Mouse (Mus musculus) cerebellum, adult 2 months (tissue): ENCODE data around the gene Olfr959. TPM values are rescaled to one million over a fixed set of nuclear protein-coding genes. Genes with fewer than 3 reads are reported as not detected.

Source experiments
- DNase-seq, 2 experiments: peaks; one replicate each; pipeline ENCODE4 v3.0.0; 2021
- H3K27ac ChIP-seq: fragments of 200-500 bp; 2 replicates; pipeline ENCODE4 v1.5.1; 2012; ENCODE audit warnings: low read length, control low read depth, inconsistent platforms; ENCODE audit not compliant: insufficient read depth
- H3K27me3 ChIP-seq: fragments of 200-500 bp; 2 replicates; pipeline ENCODE4 v1.6.1; 2012; ENCODE audit warnings: inconsistent platforms, mild to moderate bottlenecking, low read length, moderate library complexity; ENCODE audit not compliant: control insufficient read depth, insufficient read depth
- H3K4me1 ChIP-seq: fragments of 200-500 bp; 2 replicates; pipeline ENCODE4 v1.6.1; 2011; ENCODE audit warnings: low read length; ENCODE audit not compliant: control insufficient read depth, insufficient read depth
- H3K4me3 ChIP-seq: fragments of 200-500 bp; replicated peaks from 2 replicates; pipeline ENCODE3; 2011; ENCODE audit warnings: mild to moderate bottlenecking, low read depth, low read length, control low read depth; ENCODE audit not compliant: insufficient read depth
- CTCF ChIP-seq: fragments of 200-500 bp; IDR thresholded peaks from 2 replicates; pipeline ENCODE4 v1.5.1; 2011; ENCODE audit warnings: low read depth, mild to moderate bottlenecking, control low read depth, low read length, moderate library complexity, borderline replicate concordance; ENCODE audit not compliant: insufficient read depth
- POLR2A ChIP-seq: fragments of 200-500 bp; IDR thresholded peaks from 2 replicates; pipeline ENCODE4 v1.6.1; 2011; ENCODE audit warnings: low read length, control low read depth, borderline replicate concordance; ENCODE audit not compliant: insufficient read depth
- WGBS: fragments of 180-500 bp; shearing (Covaris S2); methylation state at CpG from one replicate; pipeline ENCODE4 v1.1.7; 2018; 5-methylcytosine and 5-hydroxymethylcytosine counted together
- polyA plus RNA-seq: library from polyadenylated mRNA; depleted of rRNA; stranded (reverse); fragments of >200 nt; gene quantifications from 2 replicates; pipeline ENCODE4 v1.2.3, GENCODE M21; 2012; rRNA removed

The Olfr959 gene
- polyA plus RNA-seq, 1 experiment, result not detected

- no peak overlapping the region for H3K4me3 ChIP-seq
- peaks cover 2% of the 10 kb centered on the region; the same call in 1 of the 2 replicates for H3K27me3 ChIP-seq
- H3K27ac ChIP-seq, result no peak overlapping the region
- DNase-seq, result no peak
- whole genome bisulfite sequencing, result 1% methylated on average over 19 of the region's 19 CpGs
- no peaks in the 10 kb centered on the region for H3K4me1 ChIP-seq
- TF ChIP-seq CTCF, result no peak
- no peak for TF ChIP-seq POLR2A
Observed at GRCm38 (mm10) chr9:39602536-39603332, 27.4 kb upstream of the Olfr959 start.

- 84% methylated on average over 5 of the region's 5 CpGs for WGBS
- no peak for DNase-seq
Observed at GRCm38 (mm10) chr9:39577050-39577449, 1.7 kb upstream of the Olfr959 start.

GRCm38 (mm10) chr9:39558349-39558647 lies 17.1 kb downstream of the Olfr959 start:
- Histone ChIP-seq H3K27ac (no peak overlapping the region), H3K4me1 (no peaks in the 10 kb centered on the region), H3K4me3 (no peak overlapping the region), H3K27me3 (no peaks in the 10 kb centered on the region)
- no peak for TF ChIP-seq POLR2A
- TF ChIP-seq CTCF, result no peak
- DNase-seq, result no peak

More at GRCm38 (mm10) chr9:39577050-39577449, 1.7 kb upstream of the Olfr959 start:
- Histone ChIP-seq H3K27me3 (no peaks in the 10 kb centered on the region), H3K4me1 (no peaks in the 10 kb centered on the region), H3K4me3 (no peak overlapping the region), H3K27ac (no peak overlapping the region)
- TF ChIP-seq CTCF, result no peak
- no peak for TF ChIP-seq POLR2A

DNA sequence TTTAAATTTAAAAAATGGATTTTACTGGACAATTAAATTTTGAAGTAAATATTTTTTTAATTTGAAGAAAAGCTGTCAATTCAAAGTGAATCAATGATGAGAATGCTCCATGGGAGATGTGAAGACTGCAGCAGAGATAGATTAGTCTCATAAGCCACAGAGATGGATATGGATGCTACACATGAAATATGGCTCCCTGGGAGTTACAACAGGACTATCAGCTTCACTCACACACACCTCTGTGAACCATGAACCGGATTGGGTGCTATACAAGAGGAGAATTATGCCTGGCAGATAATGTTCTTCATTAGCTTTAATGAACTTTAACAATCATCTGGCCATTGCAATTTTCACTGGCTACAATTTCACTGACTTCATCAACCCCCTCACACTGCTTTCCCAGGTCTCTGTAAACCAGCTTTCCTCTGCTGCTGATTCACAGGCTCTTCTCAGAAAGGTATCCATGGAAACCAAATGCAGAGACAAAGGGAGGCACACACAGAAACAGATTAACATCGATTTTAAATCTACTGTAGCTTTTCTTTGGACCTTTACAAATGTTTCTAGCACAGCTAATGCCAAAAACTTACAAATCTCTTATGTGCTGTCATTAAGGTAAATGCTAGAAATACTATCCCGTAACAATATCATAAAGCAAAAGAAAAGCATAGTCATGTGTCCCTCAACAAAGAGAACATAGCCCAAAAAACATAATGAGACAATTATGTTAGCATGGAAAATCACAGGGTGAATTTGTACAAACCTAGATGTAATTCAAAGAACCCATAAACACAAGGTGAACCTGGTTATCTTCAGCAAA lies 17.6 kb downstream of the Olfr959 start:
- TF ChIP-seq POLR2A (no peak), CTCF (no peak)
- no peak overlapping the region for H3K27ac ChIP-seq
- DNase-seq, result no peak
- no peaks in the 10 kb centered on the region for H3K27me3 ChIP-seq
- no peaks in the 10 kb centered on the region for H3K4me1 ChIP-seq
- H3K4me3 ChIP-seq, result no peak overlapping the region
- 57% methylated on average over 3 of the region's 3 CpGs for WGBS

GRCm38 (mm10) chr9:39553946-39554345 lies 21.4 kb downstream of the Olfr959 start, which contains the start of gene Olfr958:
Olfr958 (minus strand) TSS chr9:39554054.
- TF ChIP-seq POLR2A, result no peak
- TF ChIP-seq CTCF, result no peak
- Histone ChIP-seq H3K4me3 (no peak within 1 kb of the TSS), H3K27ac (no peak within 1 kb of the TSS), H3K27me3 (no peaks in the 10 kb centered on the region; the same call in 1 of the 2 replicates), H3K4me1 (no peaks in the 10 kb centered on the region)
- DNase-seq, result peak in 1 of 2 experiments; percentile 3
- WGBS, result 10% methylated on average over 2 of the region's 2 CpGs

- 35% methylated on average over 5 of the region's 5 CpGs for WGBS
- H3K27me3 ChIP-seq, result no peaks in the 10 kb centered on the region; the same call in 1 of the 2 replicates
- no peak overlapping the region for H3K4me3 ChIP-seq
- H3K27ac ChIP-seq, result no peak overlapping the region
- no peak for DNase-seq
- TF ChIP-seq CTCF, result no peak
- no peak for TF ChIP-seq POLR2A
- no peaks in the 10 kb centered on the region for H3K4me1 ChIP-seq
Observed at GRCm38 (mm10) chr9:39550806-39551205, 24.6 kb downstream of the Olfr959 start.

- DNase-seq, result no peak
- Histone ChIP-seq H3K27ac (no peak overlapping the region), H3K27me3 (no peaks in the 10 kb centered on the region), H3K4me1 (no peaks in the 10 kb centered on the region), H3K4me3 (no peak overlapping the region)
- TF ChIP-seq CTCF (no peak), POLR2A (no peak)
- WGBS, result 36% methylated on average over 1 of the region's 1 CpGs
Observed at GRCm38 (mm10) chr9:39523616-39524285, 51.6 kb downstream of the Olfr959 start.

Other genes starting within 250 kb of the Olfr959 start
- not detected in 2 replicates for gene Olfr948, start 249.5 kb downstream of the Olfr959 start, polyA plus RNA-seq
- not detected in 2 replicates for gene Olfr951, start 188.2 kb downstream of the Olfr959 start, polyA plus RNA-seq
- not detected in 2 replicates for gene Olfr952, start 148.4 kb downstream of the Olfr959 start, polyA plus RNA-seq
- gene Olfr954, start 118.9 kb downstream of the Olfr959 start, polyA plus RNA-seq, result not detected in 2 replicates
- not detected in 2 replicates for gene Olfr955, start 103.6 kb downstream of the Olfr959 start, polyA plus RNA-seq
- gene Olfr44, start 81.6 kb downstream of the Olfr959 start, polyA plus RNA-seq, result not detected in 2 replicates
- not detected in 2 replicates for gene Olfr957, start 59.8 kb downstream of the Olfr959 start, polyA plus RNA-seq
- gene Olfr958, start 21.5 kb downstream of the Olfr959 start, polyA plus RNA-seq, result not detected in 2 replicates
- 8.0 and 8.5 TPM in 2 replicates for gene AW551984, start 28.8 kb upstream of the Olfr959 start, polyA plus RNA-seq
- gene Olfr148, start 35.1 kb upstream of the Olfr959 start, polyA plus RNA-seq, result not detected in 2 replicates
- not detected in 2 replicates for gene Olfr960, start 45.8 kb upstream of the Olfr959 start, polyA plus RNA-seq
- not detected in 2 replicates for gene Olfr961, start 69.5 kb upstream of the Olfr959 start, polyA plus RNA-seq
- not detected in 2 replicates for gene Olfr963, start 91.6 kb upstream of the Olfr959 start, polyA plus RNA-seq
- gene Olfr149, start 131.5 kb upstream of the Olfr959 start, polyA plus RNA-seq, result not detected in 2 replicates
- gene Olfr965, start 135.8 kb upstream of the Olfr959 start, polyA plus RNA-seq, result not detected in 2 replicates
- not detected in 2 replicates for gene Olfr150, start 155.4 kb upstream of the Olfr959 start, polyA plus RNA-seq
- gene Olfr967, start 170.7 kb upstream of the Olfr959 start, polyA plus RNA-seq, result not detected in 2 replicates
- gene Olfr968, start 207.7 kb upstream of the Olfr959 start, polyA plus RNA-seq, result not detected in 2 replicates
- gene Olfr969, start 215.4 kb upstream of the Olfr959 start, polyA plus RNA-seq, result not detected in 2 replicates
- gene Olfr970, start 233.3 kb upstream of the Olfr959 start, polyA plus RNA-seq, result not detected in 2 replicates